Comparison of ENCODE assay signal across 9 mouse cellular contexts in the genomic region with DNA sequence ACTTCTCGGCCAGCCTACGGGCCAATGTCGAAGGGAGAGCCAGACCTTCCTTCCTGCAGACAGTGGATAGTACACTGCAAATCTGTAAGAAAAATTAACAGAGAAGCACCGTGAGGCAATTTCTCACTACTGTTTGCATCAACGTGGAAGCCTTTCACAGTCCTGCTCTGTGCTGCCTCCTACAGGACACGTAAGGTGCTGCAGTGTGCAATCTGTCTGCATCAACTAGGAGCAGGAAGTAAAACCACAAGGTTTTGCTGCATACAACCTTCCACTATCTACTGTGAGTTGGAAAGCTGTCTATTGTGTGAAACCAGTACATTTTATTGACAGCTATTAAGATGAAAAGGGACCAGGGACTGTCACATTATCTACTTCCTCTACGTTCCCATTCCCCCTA. TPM values are rescaled to one million over a fixed set of nuclear protein-coding genes. Genes with fewer than 3 reads are reported as not detected.
DNase-seq lines count a peak whose midpoint lies in the region; ATAC-seq and TF ChIP-seq lines count a peak whose summit lies in the region.
"Had no signal": no experiment of that assay in that cellular context is flagged by ENCODE, and none has a peak within 500 bp of the region (broad histone marks: within the 10 kb centered on the region; RNA-seq: fewer than 3 reads in every experiment).

No protein-coding gene starts in this region.

- no peak overlapping the region for H3K4me2 ChIP-seq in forebrain, embryonic 14.5 days (ENCODE audit: low read length)
- no peak overlapping the region for H3K4me2 ChIP-seq in forebrain, embryonic 12.5 days
- H3K4me2 ChIP-seq in liver, embryonic 14.5 days (ENCODE audit: low read depth) = no peak overlapping the region
- H3K4me2 ChIP-seq in forebrain, embryonic 13.5 days = no peak overlapping the region
- H3K4me2 ChIP-seq: limb, embryonic 15.5 days had no signal

- no peak overlapping the region for H3K9ac ChIP-seq in forebrain, embryonic 14.5 days (ENCODE audit: low read length)
- no peak overlapping the region for H3K9ac ChIP-seq in forebrain, embryonic 12.5 days
- H3K9ac ChIP-seq in liver, embryonic 14.5 days (replicated peaks) = no peak overlapping the region
- H3K9ac ChIP-seq in forebrain, embryonic 13.5 days = no peak overlapping the region
- H3K9ac ChIP-seq: limb, embryonic 15.5 days had no signal

- peak; percentile 7 for DNase-seq in forebrain, embryonic 14.5 days (ENCODE audit: low spot score)
- peak; percentile 29 for DNase-seq in thymus, adult 2 months
- no peak for DNase-seq in thymus, adult 18-20 months
- peak in 1 of 3 experiments; percentile 23 for DNase-seq in liver, embryonic 14.5 days (ENCODE audit: low read depth in 3 of 3, low spot score in 3 of 3)
- no peak for DNase-seq in yolk sac, embryonic 10.5 days (ENCODE audit: low spot score)
- DNase-seq in cerebellum, adult 8-10 months = no peak

- TF ChIP-seq POLR2A in thymus, adult 2 months (IDR thresholded peaks at IDR 0.05; ENCODE audit: control insufficient read depth, extremely low read depth, insufficient read depth, low read length, poor library complexity) = no peak

- TF ChIP-seq EP300 in liver, embryonic 14.5 days (IDR thresholded peaks at IDR 0.05; ENCODE audit: low read depth) = no peak

- H3K4me1 ChIP-seq in forebrain, embryonic 14.5 days (ENCODE audit: control insufficient read depth, insufficient read depth, low read length) = peaks cover 4% of the 10 kb centered on the region
- H3K4me1 ChIP-seq in forebrain, embryonic 12.5 days = peaks cover 7% of the 10 kb centered on the region
- no peaks in the 10 kb centered on the region for H3K4me1 ChIP-seq in thymus, adult 2 months (replicated peaks; ENCODE audit: control insufficient read depth, insufficient read depth, low read length)
- peaks cover 0 to 4% of the 10 kb centered on the region in 2 experiments; a peak in 1 of 4 replicates for H3K4me1 ChIP-seq in liver, embryonic 14.5 days (replicated peaks; ENCODE audit: control insufficient read depth in 2 of 2, insufficient read depth in 2 of 2, low read length in 1 of 2)
- H3K4me1 ChIP-seq in forebrain, embryonic 13.5 days = peaks cover 7% of the 10 kb centered on the region
- H3K4me1 ChIP-seq: limb, embryonic 15.5 days had no signal

- ATAC-seq in forebrain, embryonic 14.5 days = no peak
- no peak for ATAC-seq in forebrain, embryonic 12.5 days (ENCODE audit: low FRiP score)
- no peak for ATAC-seq in liver, embryonic 14.5 days (ENCODE audit: insufficient read depth)
- ATAC-seq in forebrain, embryonic 13.5 days = no peak

- no peaks in the 10 kb centered on the region for H3K27me3 ChIP-seq in forebrain, embryonic 14.5 days (replicated peaks; ENCODE audit: control insufficient read depth, insufficient read depth, low read length)
- H3K27me3 ChIP-seq in forebrain, embryonic 12.5 days = no peaks in the 10 kb centered on the region
- H3K27me3 ChIP-seq in thymus, adult 2 months (ENCODE audit: control insufficient read depth, insufficient read depth, low read length) = no peaks in the 10 kb centered on the region
- no peaks in the 10 kb centered on the region for H3K27me3 ChIP-seq in liver, embryonic 14.5 days (ENCODE audit: control insufficient read depth, insufficient read depth, low read length)
- H3K27me3 ChIP-seq in forebrain, embryonic 13.5 days = no peaks in the 10 kb centered on the region
- H3K27me3 ChIP-seq: limb, embryonic 15.5 days had no signal

- no peak for TF ChIP-seq CTCF in thymus, adult 2 months (IDR thresholded peaks at IDR 0.05; ENCODE audit: borderline replicate concordance, control insufficient read depth, extremely low read depth, insufficient read depth, low read length, poor library complexity)
- TF ChIP-seq CTCF in liver, embryonic 14.5 days (IDR thresholded peaks at IDR 0.05; ENCODE audit: low read depth) = peak; percentile 86

- no peaks in the 10 kb centered on the region for H3K9me3 ChIP-seq in forebrain, embryonic 14.5 days (replicated peaks; ENCODE audit: control insufficient read depth, low read length)
- no peaks in the 10 kb centered on the region for H3K9me3 ChIP-seq in forebrain, embryonic 12.5 days
- H3K9me3 ChIP-seq in liver, embryonic 14.5 days (ENCODE audit: control insufficient read depth, low read length) = no peaks in the 10 kb centered on the region
- no peaks in the 10 kb centered on the region for H3K9me3 ChIP-seq in forebrain, embryonic 13.5 days (replicated peaks)
- H3K9me3 ChIP-seq: limb, embryonic 15.5 days had no signal

- H3K36me3 ChIP-seq in forebrain, embryonic 14.5 days (ENCODE audit: control insufficient read depth, insufficient read depth, low read length) = peaks cover 85% of the 10 kb centered on the region
- peaks cover 95% of the 10 kb centered on the region for H3K36me3 ChIP-seq in forebrain, embryonic 12.5 days (replicated peaks)
- peaks cover 53% of the 10 kb centered on the region for H3K36me3 ChIP-seq in thymus, adult 2 months (ENCODE audit: control insufficient read depth, insufficient read depth, low read length)
- H3K36me3 ChIP-seq in liver, embryonic 14.5 days (replicated peaks; ENCODE audit: control insufficient read depth, insufficient read depth, low read depth) = peaks cover 67% of the 10 kb centered on the region
- peaks cover 94% of the 10 kb centered on the region for H3K36me3 ChIP-seq in forebrain, embryonic 13.5 days (ENCODE audit: poor library complexity, severe bottlenecking)

- H3K27ac ChIP-seq in forebrain, embryonic 14.5 days (ENCODE audit: low read depth, low read length) = no peak overlapping the region
- H3K27ac ChIP-seq in forebrain, embryonic 12.5 days = no peak overlapping the region
- no peak overlapping the region for H3K27ac ChIP-seq in thymus, adult 2 months (ENCODE audit: control insufficient read depth, insufficient read depth, low read length)
- H3K27ac ChIP-seq in liver, embryonic 14.5 days = no peak overlapping the region
- no peak overlapping the region for H3K27ac ChIP-seq in forebrain, embryonic 13.5 days
- H3K27ac ChIP-seq: limb, embryonic 15.5 days had no signal

- 94% methylated on average over 7 of the region's 7 CpGs for WGBS in forebrain, embryonic 14.5 days
- WGBS in forebrain, embryonic 12.5 days = 94% methylated on average over 7 of the region's 7 CpGs
- WGBS in thymus, adult 2 months = 94% methylated on average over 7 of the region's 7 CpGs
- WGBS in liver, embryonic 14.5 days (ENCODE audit: insufficient replicate concordance) = 79% methylated on average over 7 of the region's 7 CpGs
- WGBS in forebrain, embryonic 13.5 days = 93% methylated on average over 7 of the region's 7 CpGs

- no peak overlapping the region for H3K4me3 ChIP-seq in forebrain, embryonic 14.5 days (ENCODE audit: low read depth, low read length)
- H3K4me3 ChIP-seq in forebrain, embryonic 12.5 days (replicated peaks) = no peak overlapping the region
- no peak overlapping the region for H3K4me3 ChIP-seq in thymus, adult 2 months (ENCODE audit: control insufficient read depth, insufficient read depth, low read length)
- H3K4me3 ChIP-seq in liver, embryonic 14.5 days (ENCODE audit: insufficient read depth in 1 of 2, low read depth in 2 of 2, low read length in 2 of 2) = no peak overlapping the region
- no peak overlapping the region for H3K4me3 ChIP-seq in forebrain, embryonic 13.5 days
- H3K4me3 ChIP-seq: limb, embryonic 15.5 days had no signal

RNA-seq across cellular contexts. Expression of gene Rfc3, which starts 6.2 kb away (rescaled TPM):
- 100 and 120 TPM in 2 replicates for polyA plus RNA-seq in forebrain, embryonic 14.5 days (2014; fragmentation: Nextera tagmentation; extraction: Ambion mirVana)
- polyA plus RNA-seq in forebrain, embryonic 12.5 days (2016; fragmentation: Nextera tagmentation; extraction: Ambion mirVana) = 126 and 130 TPM in 2 replicates
- 23.7 and 28.4 TPM in 2 replicates for polyA plus RNA-seq in thymus, adult 2 months (2012; rRNA removed)
- polyA plus RNA-seq in liver, embryonic 14.5 days (2012; rRNA removed) = 24.3 and 30.4 TPM in 2 replicates
- 54.5 and 58.8 TPM in 2 replicates for polyA plus RNA-seq in liver, embryonic 14.5 days (2014; fragmentation: Nextera tagmentation; extraction: Ambion mirVana)
- polyA plus RNA-seq in forebrain, embryonic 13.5 days (2015; fragmentation: Nextera tagmentation; extraction: Ambion mirVana) = 121 TPM in 2 replicates

RNA-seq across cellular contexts. Expression of gene Vmn2r18, which starts 39.0 kb away (rescaled TPM):
- polyA plus RNA-seq in forebrain, embryonic 14.5 days (2014; fragmentation: Nextera tagmentation; extraction: Ambion mirVana) = 0.09 TPM in 1 of 2 replicates, not detected in the other
- polyA plus RNA-seq in forebrain, embryonic 12.5 days (2016; fragmentation: Nextera tagmentation; extraction: Ambion mirVana) = 0.10 and 0.21 TPM in 2 replicates
- 0.04 TPM in 1 of 2 replicates, not detected in the other for polyA plus RNA-seq in thymus, adult 2 months (2012; rRNA removed)
- not detected in 2 replicates for polyA plus RNA-seq in liver, embryonic 14.5 days (2012; rRNA removed)
- polyA plus RNA-seq in liver, embryonic 14.5 days (2014; fragmentation: Nextera tagmentation; extraction: Ambion mirVana) = not detected in 2 replicates
- polyA plus RNA-seq in forebrain, embryonic 13.5 days (2015; fragmentation: Nextera tagmentation; extraction: Ambion mirVana) = 0.05 and 0.12 TPM in 2 replicates

Comparison
In these comparisons a context has a peak if more than half of its experiments do, and no peak if none do; other contexts are left out.
1. DNase-seq: peak in forebrain, embryonic 14.5 days (single experiment) and thymus, adult 2 months (single experiment); none in thymus, adult 18-20 months (0 of 2), yolk sac, embryonic 10.5 days (single experiment) and cerebellum, adult 8-10 months (single experiment).